Mouse (Mus musculus): ENCODE measurements at regions not wholly inside any gene's neighbourhood (a gene's known extent, or its start where the extent isn't known, plus 50 kb on each side); places are given as distances from the start of the nearest gene placed in this dataset.
A peak's percentile ranks its signal among the peaks of the same experiment; 100 is the strongest.
"Not testable (repeated sequence)": the region's sequence is repeated elsewhere in the genome, so short reads cannot be mapped to it uniquely, and the experiment has no call there.

- ATAC-seq, result no peak
Measured at GRCm38 (mm10) chr7:75360874-75361273, 51.8 kb upstream of the Sv2b start.

- ATAC-seq, result peak; percentile 93
Measured at GRCm38 (mm10) chr7:75362541-75362940, 53.5 kb upstream of the Sv2b start.

GRCm38 (mm10) chr7:75365480-75365879 is 56.4 kb upstream of the Sv2b start:
- no peak for ATAC-seq

GRCm38 (mm10) chr7:75366285-75366882 is 57.3 kb upstream of the Sv2b start:
- ATAC-seq, result peak; percentile 44

DNA sequence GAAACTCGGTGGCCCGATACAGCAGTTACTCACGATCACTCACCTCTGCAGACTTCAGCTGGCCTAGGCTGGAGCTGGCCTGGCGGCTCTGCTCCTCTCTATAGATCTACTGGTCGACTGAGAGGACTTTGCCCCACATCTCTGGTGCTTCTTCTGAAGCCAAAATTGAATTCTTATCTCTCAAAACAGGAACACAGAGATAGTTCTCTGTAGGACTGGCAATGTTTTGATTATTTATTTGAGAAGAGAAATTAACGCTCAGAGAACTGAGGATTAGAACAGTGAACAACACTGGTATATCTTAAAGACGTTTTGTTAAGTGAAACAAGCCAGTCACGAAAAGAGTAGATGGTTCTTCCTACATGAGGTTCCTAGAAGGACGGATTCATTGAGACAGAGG is 59.3 kb upstream of the Sv2b start:
- ATAC-seq, result no peak

DNA sequence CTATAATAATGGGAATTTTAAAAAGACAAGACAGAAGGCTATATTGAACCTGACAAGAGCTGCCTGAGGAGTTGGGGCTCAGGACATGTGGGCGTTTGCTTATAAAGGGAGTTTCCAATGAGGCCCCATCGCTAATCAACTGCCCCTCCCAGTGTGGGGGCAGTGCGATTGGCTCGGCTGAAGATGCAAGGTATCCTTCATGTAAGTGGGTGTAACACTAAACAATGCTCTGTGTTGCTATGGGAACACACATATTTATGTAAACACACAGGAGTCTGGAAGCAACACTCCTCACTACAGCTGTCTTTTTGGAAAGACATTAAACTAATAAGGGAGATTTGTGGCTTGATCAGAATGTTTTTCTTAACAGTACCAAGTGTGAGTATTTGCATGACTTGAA is 60.3 kb upstream of the Sv2b start:
- ATAC-seq, result no peak

DNA sequence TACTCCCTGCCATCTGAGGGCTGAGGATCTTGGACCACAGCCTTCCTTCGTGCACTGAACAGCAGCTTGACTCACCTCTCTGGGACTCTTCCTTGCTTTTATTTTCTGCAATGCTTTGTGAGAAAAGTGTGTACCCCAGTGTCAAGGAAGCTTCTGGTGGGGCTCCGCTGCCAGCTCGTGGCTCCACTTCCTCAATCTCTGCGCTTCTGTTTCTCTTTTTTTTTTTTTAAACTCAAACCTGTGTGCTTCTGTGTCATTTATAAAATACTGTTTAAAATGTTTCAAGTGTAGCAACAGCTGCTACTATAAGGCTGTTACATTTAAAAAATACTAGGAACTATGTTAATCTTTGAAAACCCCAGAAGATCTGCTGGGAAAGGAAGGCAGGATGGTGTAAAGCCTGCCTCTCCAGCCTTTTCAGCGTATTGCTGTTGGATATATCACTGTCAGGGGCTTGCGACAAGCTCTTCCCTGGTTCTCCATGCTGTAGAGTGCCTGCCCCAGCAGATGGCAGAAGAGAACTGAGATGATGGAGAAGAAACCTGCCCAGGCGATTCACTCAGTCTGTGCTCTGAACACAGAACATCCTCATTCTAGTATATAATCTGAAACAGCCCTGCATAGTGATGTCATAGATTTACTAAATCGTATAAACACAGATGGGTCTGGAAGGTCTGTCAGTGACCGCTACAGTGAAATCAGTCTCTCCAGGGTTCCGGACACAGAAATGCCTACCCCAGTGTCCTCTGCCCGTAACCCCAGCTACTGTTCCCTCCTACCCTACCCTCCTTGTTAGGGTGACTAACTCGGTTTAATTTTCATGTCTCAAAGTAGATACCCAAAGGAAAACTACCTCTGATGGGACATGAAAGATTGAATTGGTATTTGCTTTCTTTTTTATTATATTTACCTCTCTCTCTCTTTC is 61.8 kb upstream of the Sv2b start:
- peak; percentile 53 for ATAC-seq

DNA sequence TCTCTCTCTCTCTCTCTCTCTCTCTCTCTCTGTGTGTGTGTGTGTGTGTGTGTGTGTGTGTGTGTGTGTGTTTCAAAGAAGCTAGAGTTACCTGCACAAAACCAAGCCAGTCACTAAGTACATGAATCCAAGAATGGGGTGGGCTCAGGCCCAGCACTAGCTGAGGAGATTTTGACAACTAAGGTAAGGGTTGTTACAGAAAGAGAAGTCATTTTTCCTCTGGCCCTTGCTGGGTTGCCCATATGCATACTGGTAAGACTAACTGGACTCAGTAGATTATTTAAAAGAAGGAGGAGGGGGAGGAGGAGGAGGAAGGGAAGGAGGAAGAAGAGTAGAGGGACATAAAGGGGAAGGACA is 62.4 kb upstream of the Sv2b start:
- ATAC-seq, result no peak

DNA sequence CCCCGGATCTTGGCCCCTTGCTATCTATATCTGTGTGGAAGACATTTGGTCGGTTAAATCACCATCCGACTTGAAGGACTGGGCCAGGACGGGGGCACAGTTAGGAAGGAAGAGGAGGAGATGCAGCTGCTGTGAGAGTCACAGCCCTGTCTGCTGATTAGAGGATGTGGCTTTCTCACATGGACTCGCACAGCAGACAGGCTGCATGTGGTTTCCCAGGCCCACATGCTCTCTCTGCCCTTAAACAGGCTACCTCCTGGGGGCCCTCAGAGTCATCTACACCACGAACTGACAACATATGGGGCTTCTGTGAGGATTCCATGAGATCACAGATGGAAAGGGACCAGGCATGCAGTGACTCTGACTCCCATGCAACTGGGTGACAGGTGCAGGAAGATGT is 62.9 kb upstream of the Sv2b start:
- peak; percentile 90 for ATAC-seq

DNA sequence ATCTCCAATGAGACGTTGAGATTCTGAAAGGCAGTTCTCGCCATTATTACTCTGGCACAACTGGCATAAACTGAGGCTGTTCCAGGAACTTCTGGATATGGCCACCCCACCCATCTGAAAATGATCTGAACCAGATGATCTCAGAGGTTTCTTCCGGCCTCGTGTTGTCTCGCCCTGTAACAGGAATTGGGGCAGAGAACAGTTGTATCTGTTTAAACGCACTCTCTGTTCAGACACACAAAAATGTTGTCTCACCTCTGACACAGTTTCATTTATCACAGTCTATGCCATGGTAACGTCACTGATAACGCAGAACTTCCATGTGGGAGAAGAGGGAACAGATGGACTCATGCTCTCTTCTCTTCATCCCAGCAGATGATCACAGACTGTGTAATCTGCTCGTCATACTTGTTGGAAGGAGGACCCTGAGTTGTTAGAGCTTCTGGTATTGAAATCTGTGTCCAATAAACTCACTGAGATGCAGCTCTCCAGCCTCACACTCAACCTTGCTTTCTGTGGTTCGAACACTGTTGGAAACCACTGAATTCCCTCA is 63.9 kb upstream of the Sv2b start:
- ATAC-seq, result peak; percentile 6

DNA sequence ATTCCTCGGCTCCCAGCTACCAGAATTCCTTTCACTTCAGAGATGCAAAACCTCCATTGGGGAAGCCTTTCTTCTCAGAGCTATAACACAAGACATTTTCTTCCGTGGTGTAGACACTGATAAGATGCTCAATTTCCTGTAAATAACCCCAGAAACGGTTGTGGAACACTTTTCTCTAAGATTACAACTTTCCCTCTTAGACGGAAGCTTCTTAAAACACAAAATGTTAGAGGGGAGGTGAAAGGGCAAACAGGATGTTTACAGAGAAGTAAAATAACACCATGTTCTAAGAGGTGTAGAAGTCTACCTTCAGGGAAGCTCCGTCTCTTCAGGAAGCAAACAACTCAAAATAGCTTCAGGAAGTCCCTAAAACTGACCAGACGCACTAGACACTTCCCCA is 65.4 kb upstream of the Sv2b start:
- ATAC-seq, result peak; percentile 11

DNA sequence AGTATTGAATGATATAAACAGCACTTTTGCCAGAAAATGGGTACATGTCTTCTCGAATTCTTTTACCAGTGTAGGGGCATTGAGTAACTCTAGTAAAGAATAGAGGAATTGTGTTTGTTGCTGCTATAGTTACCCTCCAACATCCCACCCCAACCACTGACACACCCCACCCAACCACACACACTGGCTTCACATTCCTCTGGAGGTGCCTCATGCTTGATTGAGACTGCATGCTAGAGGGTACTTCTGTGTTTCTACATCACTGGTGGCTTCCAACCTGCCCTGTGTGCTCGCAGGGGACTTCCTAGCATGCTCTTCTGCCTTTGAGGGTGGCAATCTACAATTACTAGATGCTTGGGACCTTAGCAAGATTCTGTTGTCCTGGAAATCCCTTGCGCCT is 70.5 kb upstream of the Sv2b start:
- ATAC-seq, result no peak

DNA sequence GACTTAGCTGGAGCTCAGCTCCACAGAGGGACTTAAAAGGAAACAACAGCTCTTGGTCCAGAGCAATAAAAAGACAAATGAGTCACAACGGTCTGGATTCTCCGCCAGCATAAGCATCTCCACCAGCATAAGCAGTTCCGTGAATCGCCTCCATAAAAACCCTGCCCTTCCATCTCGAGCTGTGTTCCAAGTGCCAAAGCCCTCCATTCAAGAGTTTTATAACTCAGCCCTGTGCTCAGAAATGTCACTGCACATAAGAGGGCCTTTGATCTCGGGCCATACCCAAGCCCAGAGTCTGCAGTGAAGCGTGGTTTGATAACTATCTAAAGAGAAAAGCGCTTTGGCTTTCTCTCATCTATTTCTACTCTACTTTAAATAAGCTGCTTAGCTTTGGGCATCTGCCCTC is 70.8 kb upstream of the Akap13 start:
- peak; percentile 58 for ATAC-seq

- no peak for ATAC-seq
Measured at GRCm38 (mm10) chr7:75387033-75387432, 68.3 kb upstream of the Akap13 start.

GRCm38 (mm10) chr7:75387821-75388431 is 67.4 kb upstream of the Akap13 start:
- peak; percentile 76 for ATAC-seq

- ATAC-seq, result no peak
Measured at GRCm38 (mm10) chr7:75390162-75390561, 65.2 kb upstream of the Akap13 start.

- no peak for ATAC-seq
Measured at GRCm38 (mm10) chr7:75392783-75393182, 62.6 kb upstream of the Akap13 start.

DNA sequence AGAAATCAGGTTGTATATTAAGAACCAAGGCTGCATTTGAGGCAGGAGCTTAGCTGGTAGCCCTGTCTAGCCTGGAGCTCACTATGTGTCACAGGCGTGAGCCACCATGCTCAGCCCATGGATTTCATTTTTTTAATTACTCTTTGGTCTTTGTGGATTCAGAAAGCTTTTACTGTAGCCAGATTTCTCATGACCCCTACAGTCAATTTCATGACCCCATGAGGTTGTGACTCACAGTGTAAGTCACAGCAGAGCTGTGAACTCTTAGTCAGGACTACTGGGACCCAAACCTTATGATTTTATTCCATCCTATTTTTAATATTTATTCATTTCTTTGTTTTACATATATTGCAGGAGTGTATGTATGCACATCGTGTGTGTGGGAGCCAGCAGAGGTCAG is 61.9 kb upstream of the Akap13 start:
- no peak for ATAC-seq

- no peak for ATAC-seq
Measured at GRCm38 (mm10) chr7:75394866-75395580, 60.3 kb upstream of the Akap13 start.

DNA sequence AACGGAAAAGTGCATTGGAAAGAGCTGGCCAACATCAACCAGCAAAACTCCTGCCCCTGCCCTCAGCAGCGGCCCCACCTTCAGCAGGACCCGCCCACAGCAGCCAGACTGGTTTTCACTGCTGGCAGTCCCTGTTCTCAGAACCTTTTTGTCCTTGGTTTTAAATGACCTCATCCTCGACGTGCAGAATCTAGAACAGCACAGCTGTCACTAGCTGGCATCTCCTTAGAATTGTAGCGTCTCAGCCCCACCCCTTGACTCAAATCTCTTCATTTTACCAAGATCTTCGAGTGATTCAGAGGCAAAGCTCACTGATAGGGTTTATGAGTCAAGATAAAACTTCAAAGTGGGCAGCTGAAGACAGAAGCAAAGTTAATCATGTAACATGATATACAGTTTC is 57.8 kb upstream of the Akap13 start:
- ATAC-seq, result peak; percentile 51

DNA sequence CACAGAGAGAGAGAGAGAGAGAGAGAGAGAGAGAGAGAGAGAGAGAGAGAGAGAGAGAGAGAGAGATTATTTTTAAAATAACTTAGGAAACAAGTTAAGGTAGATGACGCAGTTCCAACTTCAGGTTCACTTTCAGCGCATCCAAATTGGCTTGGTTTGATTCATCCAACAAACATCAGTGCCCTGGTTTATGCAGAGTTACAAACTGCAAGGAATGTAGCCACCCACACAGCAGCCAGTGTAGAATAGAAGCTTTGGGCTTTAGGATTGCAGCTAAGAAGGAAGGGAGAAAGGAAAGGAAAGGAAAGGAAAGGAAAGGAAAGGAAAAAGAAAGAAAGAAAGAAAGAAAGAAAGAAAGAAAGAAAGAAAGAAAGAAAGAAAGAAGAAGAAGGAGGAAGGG is 56.9 kb upstream of the Akap13 start:
- not testable (repeated sequence) for ATAC-seq

DNA sequence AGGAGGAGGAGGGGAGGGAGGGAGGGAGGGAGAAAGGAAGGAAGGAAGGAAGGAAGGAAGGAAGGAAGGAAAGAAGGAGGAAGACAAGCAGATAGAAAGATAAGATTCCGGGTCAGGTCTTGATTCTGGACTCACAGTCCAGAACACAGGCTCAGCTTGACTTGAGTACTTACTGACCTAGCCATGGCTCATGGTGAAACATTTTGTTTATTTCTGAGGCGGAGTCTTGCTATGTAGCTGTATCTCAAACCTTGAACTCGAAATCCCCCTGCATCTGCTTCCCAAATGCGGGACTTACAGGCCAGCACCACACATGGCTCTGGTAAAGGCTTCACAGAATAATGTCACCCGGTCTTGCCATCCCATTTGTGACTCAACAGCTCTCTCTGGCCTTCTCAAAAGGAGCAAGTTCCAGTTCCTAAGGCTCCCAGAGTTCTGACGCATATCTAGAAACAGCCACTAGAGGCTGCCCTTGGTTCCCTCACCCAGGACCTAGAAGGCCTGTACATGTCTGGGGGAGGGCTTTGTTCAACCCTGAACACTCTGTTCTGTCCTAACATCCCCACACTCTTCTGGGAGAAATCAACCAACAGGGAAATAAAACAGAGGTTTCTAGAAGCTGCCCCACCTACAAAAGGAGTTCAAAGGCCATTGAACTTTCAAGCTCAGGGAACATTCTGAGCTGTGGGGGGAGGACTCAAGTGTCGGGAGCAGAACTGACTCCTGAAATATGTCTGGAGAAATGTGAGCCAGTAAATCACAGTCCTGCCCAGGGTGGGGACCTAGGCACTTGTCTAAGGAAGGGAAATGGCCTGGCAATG is 56.2 kb upstream of the Akap13 start:
- peak; percentile 79 for ATAC-seq

All from inflammation-experienced regulatory T-cells, adult 6 months (primary cell).